Mouse (Mus musculus): ENCODE measurements around the gene Stk32b. TPM values are rescaled to one million over a fixed set of nuclear protein-coding genes. Genes with fewer than 3 reads are reported as not detected.
A peak's percentile ranks its signal among the peaks of the same experiment; 100 is the strongest.

Stk32b gene
- polyA plus RNA-seq, 1 experiment from 2014 or later, result 0.30 TPM

DNA sequence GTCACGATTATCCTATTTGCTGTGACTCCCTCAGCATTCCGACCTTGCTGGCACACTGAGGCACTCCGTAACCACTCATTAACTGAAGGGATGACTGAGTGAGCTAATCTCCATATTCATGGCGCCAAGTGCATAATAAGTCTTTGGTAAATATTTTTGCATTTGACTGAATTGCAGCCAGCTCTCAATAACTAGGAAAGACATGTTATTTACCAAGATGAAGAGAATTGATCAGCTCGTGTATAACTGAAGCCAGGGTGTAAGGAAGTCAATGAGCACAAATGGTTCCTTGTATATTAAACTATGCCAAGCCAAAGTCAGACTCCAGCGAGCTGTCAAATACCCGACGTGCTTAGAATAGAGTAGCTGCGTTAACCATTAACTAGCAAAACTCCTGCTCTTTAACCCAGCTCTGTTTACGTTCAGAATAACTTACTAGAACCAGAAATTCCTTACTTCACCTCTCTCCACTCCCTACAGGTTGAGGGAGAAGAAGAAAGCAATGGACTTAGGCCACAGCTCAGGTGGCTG lies 66.2 kb downstream of the Stk32b start:
- H3K4me3 ChIP-seq, result no peak overlapping the region
- H3K36me3 ChIP-seq, result no peaks in the 10 kb centered on the region
- H3K4me1 ChIP-seq, result peaks cover 2% of the 10 kb centered on the region; the same call in 1 of the 2 replicates
- no peaks in the 10 kb centered on the region for H3K27me3 ChIP-seq (ENCODE audit: insufficient read depth, poor library complexity, severe bottlenecking)
- no peaks in the 10 kb centered on the region for H3K9me3 ChIP-seq
- WGBS, result 79% methylated on average over 10 of the region's 10 CpGs
- H3K27ac ChIP-seq, result no peak overlapping the region
- DNase-seq (ENCODE audit: low spot score), result no peak

DNA sequence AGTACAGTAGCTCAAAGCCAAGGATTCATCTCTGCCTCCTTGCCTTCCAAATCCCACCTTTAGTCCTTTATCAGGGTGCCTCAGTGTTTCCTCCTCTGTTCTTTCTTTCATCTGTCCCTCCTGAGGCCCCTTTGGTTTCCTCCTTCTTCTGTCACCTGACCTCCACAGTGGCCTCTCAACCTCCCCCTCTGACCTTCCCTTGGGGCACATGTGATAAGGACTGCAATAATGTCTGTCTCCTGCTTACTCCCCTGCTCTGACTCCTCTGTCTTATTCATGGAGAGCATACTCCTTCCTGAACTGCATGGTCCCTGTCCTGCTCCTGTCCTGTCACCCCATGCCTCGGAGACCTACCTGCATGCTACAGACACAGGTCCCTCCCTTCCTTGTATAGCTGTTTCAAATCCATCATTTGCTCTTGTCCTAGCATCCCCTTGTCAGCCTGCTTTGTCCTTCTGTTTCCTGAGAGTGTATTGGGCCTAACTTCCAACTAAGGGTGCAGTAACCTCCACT lies 66.8 kb downstream of the Stk32b start:
- no peak for DNase-seq (ENCODE audit: low spot score)
- Histone ChIP-seq H3K9me3 (no peaks in the 10 kb centered on the region), H3K4me1 (peaks cover 2% of the 10 kb centered on the region; the same call in 1 of the 2 replicates), H3K27ac (no peak overlapping the region), H3K4me3 (no peak overlapping the region), H3K36me3 (no peaks in the 10 kb centered on the region), H3K27me3 (ENCODE audit: insufficient read depth, poor library complexity, severe bottlenecking) (no peaks in the 10 kb centered on the region)
- WGBS, result 84% methylated on average over 1 of the region's 1 CpGs

DNA sequence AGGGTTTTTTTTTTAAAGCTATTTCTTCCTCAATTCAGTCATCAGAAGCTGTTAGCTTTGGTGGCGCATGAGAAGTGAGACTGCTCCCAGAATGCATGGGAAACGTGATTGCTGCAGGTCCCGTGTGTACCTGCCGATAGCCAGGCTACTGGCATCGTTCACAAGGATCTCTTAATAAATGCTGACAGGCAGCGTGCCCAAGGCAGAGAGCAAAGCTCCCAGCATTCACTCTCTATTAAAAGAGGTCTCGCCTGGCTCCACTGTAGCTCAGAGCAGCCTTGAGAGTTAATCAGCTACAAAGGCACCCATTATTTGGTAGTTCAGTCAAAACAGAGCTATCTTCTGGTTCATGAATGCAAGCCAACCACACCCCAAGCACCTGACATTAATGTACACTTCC lies 72.9 kb downstream of the Stk32b start:
- Histone ChIP-seq H3K4me1 (no peaks in the 10 kb centered on the region), H3K4me3 (no peak overlapping the region), H3K27ac (no peak overlapping the region), H3K27me3 (ENCODE audit: insufficient read depth, poor library complexity, severe bottlenecking) (no peaks in the 10 kb centered on the region), H3K9me3 (no peaks in the 10 kb centered on the region), H3K36me3 (no peaks in the 10 kb centered on the region)
- peak; percentile 51 for DNase-seq (ENCODE audit: low spot score)
- 83% methylated on average over 7 of the region's 7 CpGs for WGBS

DNA sequence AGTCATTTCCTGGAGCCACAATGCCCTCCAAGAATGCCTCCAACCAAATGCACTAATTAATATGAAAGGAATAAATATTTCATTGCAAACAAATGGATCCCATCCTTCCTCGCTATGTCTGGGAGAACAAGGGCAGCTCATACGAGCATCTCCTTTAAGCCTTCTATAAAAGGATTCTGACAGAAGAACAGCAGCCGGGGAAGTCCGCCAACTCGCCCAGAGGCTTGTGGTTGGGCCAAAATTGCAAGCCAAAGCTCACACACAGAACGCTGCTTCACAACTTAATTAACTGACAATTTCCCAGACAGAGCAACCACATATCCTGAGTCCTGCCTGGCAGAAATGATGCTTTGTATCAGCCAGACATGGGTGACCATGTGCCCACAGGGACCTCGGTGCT lies 74.5 kb downstream of the Stk32b start:
- Histone ChIP-seq H3K4me3 (no peak overlapping the region), H3K27me3 (ENCODE audit: insufficient read depth, poor library complexity, severe bottlenecking) (no peaks in the 10 kb centered on the region), H3K27ac (no peak overlapping the region), H3K4me1 (no peaks in the 10 kb centered on the region), H3K9me3 (no peaks in the 10 kb centered on the region), H3K36me3 (no peaks in the 10 kb centered on the region)
- peak; percentile 50 for DNase-seq (ENCODE audit: low spot score)
- 80% methylated on average over 7 of the region's 7 CpGs for WGBS

DNA sequence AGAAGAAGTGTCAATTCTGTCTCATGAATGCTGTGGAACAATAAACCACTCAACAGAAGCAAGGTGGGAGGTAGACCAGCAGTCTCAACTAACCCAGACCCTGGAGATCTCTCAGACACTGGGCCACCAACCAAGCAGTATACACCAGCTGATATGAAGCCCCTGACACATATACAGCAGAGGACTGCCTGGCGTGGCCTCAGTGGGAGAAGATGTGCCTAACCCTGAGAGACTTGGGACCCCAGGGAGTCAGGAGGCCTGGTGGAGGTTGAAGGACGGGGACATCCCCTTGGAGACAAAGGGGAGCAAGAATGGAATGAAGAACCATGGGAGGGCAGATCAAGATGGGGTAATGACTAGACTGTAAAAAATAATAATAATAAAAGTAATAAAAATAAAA lies 82.2 kb downstream of the Stk32b start:
- no peak overlapping the region for H3K4me3 ChIP-seq
- DNase-seq (ENCODE audit: low spot score), result peak; percentile 63
- H3K9me3 ChIP-seq, result no peaks in the 10 kb centered on the region
- H3K27ac ChIP-seq, result no peak overlapping the region
- WGBS, result 72% methylated on average over 2 of the region's 2 CpGs
- no peaks in the 10 kb centered on the region for H3K4me1 ChIP-seq
- H3K27me3 ChIP-seq (ENCODE audit: insufficient read depth, poor library complexity, severe bottlenecking), result no peaks in the 10 kb centered on the region
- H3K36me3 ChIP-seq, result no peaks in the 10 kb centered on the region

DNA sequence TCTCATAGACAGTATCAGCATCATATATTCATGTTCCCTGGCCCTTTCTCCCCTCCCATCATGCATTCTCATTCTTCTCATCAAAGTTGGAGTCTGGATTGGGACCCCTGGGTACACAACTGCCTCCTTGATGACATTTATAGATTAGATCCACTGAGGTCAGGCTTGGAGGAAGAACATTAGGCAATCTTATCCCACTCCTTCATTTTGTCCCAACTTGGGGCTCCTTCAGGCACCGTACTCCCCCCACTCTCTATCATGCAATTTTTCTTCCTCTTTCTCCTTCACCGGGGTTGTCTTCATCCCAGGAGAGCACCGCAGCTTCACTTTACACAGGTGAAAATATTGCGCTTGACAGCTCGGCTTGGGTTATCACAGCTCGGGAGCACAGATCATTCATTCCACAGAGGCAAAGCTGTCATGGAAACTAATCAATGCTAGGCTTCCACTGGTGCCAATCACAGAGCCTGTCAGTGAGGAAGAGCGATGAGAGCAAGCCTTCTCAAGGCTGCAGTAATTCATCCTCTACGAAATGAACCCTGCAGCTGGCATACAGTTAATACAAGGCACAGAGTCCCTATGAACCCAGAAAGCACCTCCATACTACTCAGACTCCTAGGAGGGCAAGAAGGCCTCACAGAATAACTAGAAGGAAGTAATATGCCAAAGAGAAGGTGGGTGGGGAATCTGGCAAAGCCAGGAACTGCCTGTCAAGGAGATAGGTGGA lies 89.4 kb downstream of the Stk32b start:
- Histone ChIP-seq H3K9me3 (peaks cover 4% of the 10 kb centered on the region; the same call in 1 of the 2 replicates), H3K4me1 (no peaks in the 10 kb centered on the region), H3K27ac (no peak overlapping the region), H3K36me3 (no peaks in the 10 kb centered on the region), H3K27me3 (ENCODE audit: insufficient read depth, poor library complexity, severe bottlenecking) (no peaks in the 10 kb centered on the region), H3K4me3 (no peak overlapping the region)
- peak; percentile 54 for DNase-seq (ENCODE audit: low spot score)
- 83% methylated on average over 8 of the region's 8 CpGs for WGBS

DNA sequence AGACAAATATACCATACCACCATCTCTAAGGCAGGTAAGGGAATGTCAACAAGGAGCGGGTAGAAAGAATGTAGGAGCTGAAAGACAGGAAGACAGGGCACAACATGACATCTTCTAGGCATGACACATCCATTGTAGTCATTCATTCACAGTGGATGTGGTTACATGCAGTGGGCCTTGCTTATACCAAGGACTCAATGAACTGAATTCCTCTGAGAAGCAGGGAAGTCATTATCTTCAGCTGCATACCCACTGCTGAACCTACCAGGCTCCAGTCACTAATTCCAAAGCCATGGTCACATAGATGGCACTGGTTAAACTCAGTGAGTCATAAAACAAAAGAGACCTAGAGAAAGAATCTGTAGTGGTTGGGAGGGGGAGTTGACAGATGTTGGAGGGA lies 105.1 kb downstream of the Stk32b start:
- H3K27ac ChIP-seq, result no peak overlapping the region
- WGBS, result 72% methylated on average over 1 of the region's 1 CpGs
- peak; percentile 13 for DNase-seq (ENCODE audit: low spot score)
- no peaks in the 10 kb centered on the region for H3K9me3 ChIP-seq
- H3K36me3 ChIP-seq, result no peaks in the 10 kb centered on the region
- no peak overlapping the region for H3K4me3 ChIP-seq
- no peaks in the 10 kb centered on the region for H3K27me3 ChIP-seq (ENCODE audit: insufficient read depth, poor library complexity, severe bottlenecking)
- H3K4me1 ChIP-seq, result no peaks in the 10 kb centered on the region

DNA sequence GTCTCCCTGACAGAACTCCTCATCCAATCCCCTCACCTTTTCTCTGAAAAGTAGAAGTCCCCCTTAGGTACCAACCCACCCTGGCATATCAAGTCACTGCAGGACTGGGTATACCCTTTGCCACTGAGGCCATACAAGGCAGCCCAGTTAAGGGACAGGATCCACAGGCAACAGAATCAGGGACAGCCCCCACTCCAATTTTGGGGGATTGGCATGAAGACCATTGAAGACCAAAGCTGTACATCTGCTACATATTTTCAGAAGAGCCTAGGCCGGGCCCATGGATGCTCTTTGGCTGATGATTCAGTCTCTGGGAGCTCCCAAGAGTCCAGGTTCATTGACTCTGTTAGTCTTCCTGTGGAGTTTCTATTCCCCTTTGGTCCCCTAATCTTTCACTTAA lies 117.4 kb downstream of the Stk32b start:
- 86% methylated on average over 1 of the region's 1 CpGs for WGBS
- Histone ChIP-seq H3K9me3 (no peaks in the 10 kb centered on the region), H3K4me1 (no peaks in the 10 kb centered on the region), H3K4me3 (no peak overlapping the region), H3K36me3 (no peaks in the 10 kb centered on the region), H3K27ac (no peak overlapping the region), H3K27me3 (ENCODE audit: insufficient read depth, poor library complexity, severe bottlenecking) (no peaks in the 10 kb centered on the region)
- DNase-seq (ENCODE audit: low spot score), result peak; percentile 54

DNA sequence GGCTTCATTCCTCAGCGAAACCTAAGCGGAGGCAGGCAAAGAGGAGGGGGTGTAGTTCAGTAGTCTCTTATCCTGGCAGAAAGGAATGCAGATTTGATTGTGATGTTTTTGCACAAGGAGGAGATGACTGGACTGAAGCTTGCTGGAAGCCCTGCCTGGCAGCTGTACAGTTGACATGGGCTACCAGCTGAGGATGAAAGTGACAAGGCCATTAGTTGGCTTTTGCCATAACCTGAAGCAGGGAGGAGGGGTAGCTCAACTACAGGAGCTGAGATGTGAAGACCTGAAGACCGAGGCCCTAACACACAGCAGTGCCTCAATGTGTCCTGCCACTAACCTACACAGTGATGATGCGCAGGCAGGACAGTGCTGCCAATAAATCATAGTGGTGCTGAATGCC lies 118.7 kb downstream of the Stk32b start:
- 81% methylated on average over 4 of the region's 4 CpGs for WGBS
- Histone ChIP-seq H3K27me3 (ENCODE audit: insufficient read depth, poor library complexity, severe bottlenecking) (no peaks in the 10 kb centered on the region), H3K9me3 (no peaks in the 10 kb centered on the region), H3K4me3 (no peak overlapping the region), H3K27ac (no peak overlapping the region), H3K36me3 (no peaks in the 10 kb centered on the region), H3K4me1 (no peaks in the 10 kb centered on the region)
- DNase-seq (ENCODE audit: low spot score), result peak; percentile 60

DNA sequence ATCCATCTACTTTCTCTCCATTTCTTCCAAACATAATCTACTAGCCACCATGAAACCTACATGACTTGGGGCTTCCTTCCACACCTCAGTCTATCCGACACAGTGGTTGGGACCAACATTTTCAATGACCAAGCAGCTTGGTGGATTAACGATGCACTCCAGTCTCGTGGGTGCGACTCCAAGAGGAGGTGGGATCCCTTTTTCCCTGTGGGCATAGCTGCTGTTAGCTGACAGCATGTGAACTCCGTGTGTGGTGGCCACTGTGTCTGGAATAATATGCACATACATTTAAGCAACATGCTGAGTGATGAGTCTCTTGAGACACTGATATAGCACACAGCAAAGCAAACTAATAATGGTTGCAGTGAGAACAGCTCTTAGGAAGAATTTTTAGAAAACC lies 124.6 kb downstream of the Stk32b start:
- DNase-seq (ENCODE audit: low spot score), result peak; percentile 61
- Histone ChIP-seq H3K4me3 (no peak overlapping the region), H3K36me3 (no peaks in the 10 kb centered on the region), H3K9me3 (no peaks in the 10 kb centered on the region), H3K4me1 (peaks cover 10% of the 10 kb centered on the region; the same call in 1 of the 2 replicates), H3K27me3 (ENCODE audit: insufficient read depth, poor library complexity, severe bottlenecking) (no peaks in the 10 kb centered on the region), H3K27ac (no peak overlapping the region)
- WGBS, result 80% methylated on average over 5 of the region's 5 CpGs

DNA sequence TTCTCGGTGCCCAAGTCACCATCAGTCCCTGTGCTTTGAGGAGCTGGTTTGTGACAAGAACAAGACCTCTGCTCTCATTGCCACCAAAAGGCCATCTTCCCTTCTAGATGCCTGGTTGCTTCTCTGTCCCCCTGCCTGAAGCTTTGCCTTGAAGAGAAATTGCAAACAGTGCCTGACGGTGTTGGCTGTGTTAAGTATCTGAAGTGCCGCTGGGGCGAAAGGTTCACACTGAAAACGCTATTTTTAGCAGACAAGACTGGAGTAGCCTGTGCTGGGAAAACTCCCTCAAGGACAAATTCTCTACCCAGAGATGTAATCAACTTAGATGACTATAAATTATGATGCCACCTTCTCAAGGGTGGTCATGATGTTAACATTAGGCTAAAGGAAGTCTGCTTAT lies 129.1 kb downstream of the Stk32b start:
- Histone ChIP-seq H3K27me3 (ENCODE audit: insufficient read depth, poor library complexity, severe bottlenecking) (no peaks in the 10 kb centered on the region), H3K4me1 (peaks cover 23% of the 10 kb centered on the region; the same call in 1 of the 2 replicates), H3K9me3 (no peaks in the 10 kb centered on the region), H3K36me3 (no peaks in the 10 kb centered on the region), H3K4me3 (no peak overlapping the region), H3K27ac (peak overlapping the region; percentile 65)
- peak; percentile 78 for DNase-seq (ENCODE audit: low spot score)
- WGBS, result 41% methylated on average over 5 of the region's 5 CpGs

DNA sequence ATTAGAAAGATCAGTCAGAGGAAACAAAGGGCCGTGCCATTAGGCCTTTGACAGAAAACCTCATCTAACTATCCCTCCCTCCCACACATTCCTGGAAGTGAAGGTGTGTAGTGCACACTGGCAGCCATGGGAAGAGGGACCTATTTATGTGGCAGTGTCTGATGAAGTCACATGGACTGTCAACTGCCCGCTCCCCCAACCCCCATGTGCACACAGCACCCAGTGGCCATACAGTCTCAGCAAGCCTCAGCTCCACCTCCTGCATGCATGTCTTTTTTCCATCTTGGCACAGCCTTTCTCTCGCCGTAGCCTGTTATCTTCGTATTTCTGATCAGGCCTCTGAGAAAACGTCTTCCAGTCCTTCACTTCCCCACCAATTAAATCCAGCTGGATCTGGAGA lies 130.9 kb downstream of the Stk32b start:
- 75% methylated on average over 6 of the region's 6 CpGs for WGBS
- no peak overlapping the region for H3K4me3 ChIP-seq
- H3K36me3 ChIP-seq, result no peaks in the 10 kb centered on the region
- H3K4me1 ChIP-seq, result peaks cover 23% of the 10 kb centered on the region; the same call in 1 of the 2 replicates
- peak; percentile 58 for DNase-seq (ENCODE audit: low spot score)
- no peak overlapping the region for H3K27ac ChIP-seq
- H3K9me3 ChIP-seq, result no peaks in the 10 kb centered on the region
- no peaks in the 10 kb centered on the region for H3K27me3 ChIP-seq (ENCODE audit: insufficient read depth, poor library complexity, severe bottlenecking)

DNA sequence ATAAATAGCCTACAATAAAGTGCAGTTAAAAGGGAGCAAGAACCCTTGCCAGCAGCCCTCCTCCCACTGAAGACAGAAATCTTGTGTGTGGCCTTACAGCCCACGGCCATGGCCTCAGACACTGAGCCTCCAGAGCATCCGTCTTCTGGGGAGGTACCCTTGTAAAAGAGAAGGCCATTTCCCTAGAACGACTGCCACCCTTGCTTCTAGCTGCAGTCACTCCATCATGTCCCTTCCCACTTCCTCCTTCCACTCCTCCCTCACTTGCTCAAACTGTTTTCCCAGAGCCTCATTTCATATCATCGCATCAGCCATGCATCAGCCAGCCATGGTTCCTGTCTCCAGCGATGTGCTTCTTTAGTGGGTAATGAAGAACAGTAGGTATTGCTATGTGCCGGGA lies 141.5 kb downstream of the Stk32b start:
- H3K36me3 ChIP-seq, result no peaks in the 10 kb centered on the region
- WGBS, result 81% methylated on average over 6 of the region's 6 CpGs

More for the DNA sequence above, 141.5 kb downstream of the Stk32b start:
- DNase-seq (ENCODE audit: low spot score), result no peak
- Histone ChIP-seq H3K4me3 (no peak overlapping the region), H3K27ac (no peak overlapping the region), H3K9me3 (no peaks in the 10 kb centered on the region), H3K27me3 (ENCODE audit: insufficient read depth, poor library complexity, severe bottlenecking) (no peaks in the 10 kb centered on the region), H3K4me1 (no peaks in the 10 kb centered on the region)

Measured in heart, embryonic 10.5 days (tissue).